Mouse (Mus musculus) induced T-regulatory cell, adult 2 months (primary cell): ENCODE data around the gene Rgs12.
A peak's percentile ranks its signal among the peaks of the same experiment; 100 is the strongest.

Source experiments
- DNase-seq: peaks from one replicate; pipeline ENCODE4 v3.0.0-alpha.2; 2012; ENCODE audit warnings: low read depth

The Rgs12 gene

DNA sequence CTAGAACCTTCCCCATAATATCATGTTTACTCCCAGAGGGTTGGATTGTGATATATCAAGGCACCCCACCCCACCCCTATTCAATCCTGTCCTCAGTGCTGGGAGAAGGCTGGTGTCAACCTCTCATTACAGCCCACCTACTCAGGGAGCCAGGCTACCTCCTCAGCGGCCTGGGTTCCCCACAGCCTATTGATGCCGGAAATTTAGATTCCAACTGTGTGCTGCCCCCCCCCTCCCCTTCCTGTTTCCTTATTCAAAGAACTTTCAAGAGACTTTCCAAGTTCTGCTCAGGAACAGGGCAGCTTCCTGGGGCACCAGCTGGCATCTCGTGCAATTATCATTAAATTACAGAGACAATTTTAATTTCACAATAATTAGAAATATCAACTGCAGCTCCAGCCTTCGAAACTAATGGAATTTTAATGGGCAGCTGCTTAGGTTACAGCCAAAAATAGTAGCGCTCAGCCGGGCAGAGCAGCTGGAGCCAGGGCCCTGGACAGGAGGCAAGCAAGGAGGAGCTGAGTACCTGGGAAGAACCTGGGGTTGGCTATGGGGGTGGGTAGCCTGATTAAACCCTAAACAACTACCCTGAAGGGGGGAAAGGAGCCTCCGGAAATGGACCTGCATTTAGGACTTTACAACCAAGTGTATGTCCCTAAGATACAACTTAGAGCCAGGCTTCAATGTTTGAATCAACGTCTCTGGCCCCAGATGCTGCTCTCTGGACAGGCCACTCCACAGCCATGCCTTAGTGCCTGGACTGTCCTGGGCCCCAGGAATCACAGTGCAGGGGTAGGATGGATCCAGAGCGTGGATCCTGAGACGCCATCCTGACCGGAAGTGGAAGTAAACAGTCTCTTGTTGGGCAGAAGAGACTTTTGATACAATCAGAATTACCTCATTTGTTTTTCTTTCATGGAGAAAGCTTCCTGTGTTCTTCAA lies 17.5 kb upstream of the Rgs12 start:
- no peak for DNase-seq

DNA sequence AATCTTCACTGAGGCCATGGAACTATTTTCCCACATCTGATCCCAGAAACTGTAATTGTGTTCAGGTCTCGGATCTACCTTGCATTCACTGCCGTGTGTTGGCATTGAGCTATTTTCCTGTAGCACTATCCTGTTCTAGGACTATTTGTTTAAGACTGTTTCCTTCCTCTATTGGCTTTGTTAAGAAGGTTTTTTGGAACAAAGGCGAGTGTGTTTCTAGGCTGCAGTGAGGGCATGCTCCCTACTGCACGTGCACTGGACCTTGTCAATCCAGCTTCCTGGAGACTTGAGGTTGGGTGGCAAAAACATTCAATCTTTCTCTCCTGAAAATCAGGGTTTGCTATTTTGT lies 16.8 kb upstream of the Rgs12 start:
- DNase-seq = no peak

DNA sequence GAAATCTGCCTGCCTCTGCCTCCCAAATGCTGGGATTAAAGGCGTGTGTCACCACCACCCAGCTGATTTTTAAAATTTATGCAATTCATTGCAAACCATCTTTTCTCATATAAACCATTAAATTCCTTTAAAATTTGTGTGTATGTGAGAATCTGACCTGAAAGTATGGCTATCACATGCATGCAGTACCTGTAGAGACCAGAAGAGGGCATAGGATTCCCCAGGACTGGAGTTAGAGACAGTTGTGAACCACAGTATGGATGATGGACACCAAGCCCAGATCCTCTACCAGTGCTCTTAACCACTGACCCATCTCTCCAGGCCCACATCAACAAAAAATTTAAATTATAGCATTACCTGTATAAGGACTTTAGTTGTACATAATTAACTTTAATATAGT lies 15.8 kb upstream of the Rgs12 start:
- peak; percentile 53 for DNase-seq

DNA sequence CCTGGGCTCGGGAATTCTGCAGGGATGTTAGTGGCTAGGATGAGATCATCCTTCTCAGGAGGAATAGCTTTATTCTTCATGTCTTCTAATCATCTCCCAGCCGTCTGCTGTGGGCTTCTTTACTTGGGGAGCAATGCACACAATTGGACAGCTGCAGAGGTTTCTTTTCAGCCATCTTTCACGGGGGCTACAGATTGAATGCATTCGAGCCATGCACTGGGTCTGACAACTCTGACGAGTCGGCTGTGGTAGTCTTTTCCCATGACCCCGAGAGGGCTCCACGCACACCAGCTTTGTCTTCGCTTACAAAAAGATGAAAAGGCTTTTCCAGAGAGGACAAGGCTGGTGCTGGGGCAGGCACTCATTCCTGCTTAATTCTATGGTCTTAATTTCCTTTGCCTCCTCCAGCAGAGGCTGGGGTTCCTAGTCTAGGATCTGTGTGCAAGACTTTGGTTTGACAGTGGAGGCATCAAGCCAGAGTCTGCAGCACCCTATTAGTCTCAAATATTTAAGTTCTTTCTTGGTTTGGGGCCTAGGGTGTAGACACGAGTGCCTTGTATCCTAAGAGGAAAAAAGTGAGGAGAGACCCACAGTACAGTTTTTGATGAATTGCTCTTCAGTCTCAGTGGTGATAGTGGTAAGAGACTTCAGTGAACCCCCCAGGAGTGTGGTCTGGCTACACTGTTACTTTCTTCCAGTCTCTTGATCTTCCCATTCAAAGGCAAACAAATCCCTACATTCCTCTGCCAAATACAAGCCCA lies 7.4 kb upstream of the Rgs12 start:
- no peak for DNase-seq

DNA sequence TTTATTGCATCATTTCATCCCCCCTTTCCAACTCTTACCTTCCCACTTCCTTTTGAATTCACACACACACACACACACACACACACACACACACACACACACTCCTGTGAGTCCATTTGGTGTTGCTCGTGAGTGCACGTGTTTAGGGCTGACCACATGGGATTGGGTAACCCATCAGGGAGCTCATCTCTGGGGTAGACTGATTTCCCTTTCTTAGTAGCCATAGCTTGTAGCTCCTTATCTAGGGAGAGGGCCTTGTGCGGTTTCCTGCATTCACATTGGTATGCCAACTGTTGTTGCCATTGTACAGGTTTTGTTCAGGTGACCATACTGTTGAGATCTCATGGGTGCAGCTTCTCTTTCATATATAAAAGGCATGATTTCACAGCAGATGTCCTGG lies 5.8 kb upstream of the Rgs12 start:
- no peak for DNase-seq

DNA sequence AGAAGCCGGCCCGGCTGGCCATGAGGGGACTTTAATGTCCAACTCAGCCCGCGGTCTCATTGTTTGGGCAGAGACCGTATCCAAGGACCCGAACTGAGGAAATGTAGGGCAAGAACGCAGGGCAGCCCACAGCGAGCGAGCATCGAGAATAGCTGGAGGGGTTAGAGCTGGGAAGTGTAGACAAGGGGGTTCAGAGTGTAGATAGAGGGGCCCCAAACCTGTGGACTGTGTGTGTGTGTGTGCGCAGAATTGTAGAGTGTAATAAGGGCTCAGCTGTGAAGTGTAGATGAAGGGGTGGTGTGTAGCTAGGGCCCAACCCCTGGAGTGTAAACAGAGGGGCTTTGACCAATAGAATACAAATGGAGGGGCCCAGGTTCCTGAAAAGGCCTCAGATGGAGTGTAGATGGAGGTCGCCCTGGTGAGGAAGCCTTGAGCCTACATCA lies 545 bp downstream of the Rgs12 start:
- DNase-seq = no peak

DNA sequence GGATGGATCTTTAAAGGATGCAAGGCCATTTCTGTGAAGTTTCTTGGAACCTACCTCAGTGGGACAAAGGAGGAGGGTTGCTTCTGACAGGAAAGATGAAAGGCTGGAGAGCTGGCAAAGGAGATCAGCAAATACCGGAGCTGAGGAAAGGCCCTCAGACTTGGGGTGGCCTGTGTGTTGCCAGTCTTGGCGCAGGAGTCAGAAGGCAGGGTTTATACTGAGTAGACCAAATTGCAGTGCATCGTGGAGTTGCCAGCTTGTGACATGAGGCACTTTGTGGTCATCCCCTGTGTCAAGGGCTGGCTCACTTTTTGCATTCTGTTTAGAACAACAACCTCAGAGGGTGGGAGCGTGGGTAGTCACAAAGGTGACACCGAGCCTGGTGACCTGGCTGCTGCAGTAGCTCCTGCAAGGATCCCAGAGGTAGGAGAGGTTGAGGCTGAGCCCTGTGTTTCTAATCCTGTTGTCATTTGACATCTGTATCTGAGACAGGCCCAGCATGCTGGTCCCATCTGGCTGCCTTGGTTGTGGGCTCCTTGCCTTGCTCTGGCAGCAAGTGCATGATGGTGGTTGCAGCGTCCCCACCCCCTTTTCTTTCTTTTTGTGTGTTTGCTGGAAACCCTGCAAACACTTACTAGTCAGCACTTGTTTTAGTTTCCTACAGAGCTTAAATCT lies 1.4 kb downstream of the Rgs12 start:
- peak; percentile 13 for DNase-seq

DNA sequence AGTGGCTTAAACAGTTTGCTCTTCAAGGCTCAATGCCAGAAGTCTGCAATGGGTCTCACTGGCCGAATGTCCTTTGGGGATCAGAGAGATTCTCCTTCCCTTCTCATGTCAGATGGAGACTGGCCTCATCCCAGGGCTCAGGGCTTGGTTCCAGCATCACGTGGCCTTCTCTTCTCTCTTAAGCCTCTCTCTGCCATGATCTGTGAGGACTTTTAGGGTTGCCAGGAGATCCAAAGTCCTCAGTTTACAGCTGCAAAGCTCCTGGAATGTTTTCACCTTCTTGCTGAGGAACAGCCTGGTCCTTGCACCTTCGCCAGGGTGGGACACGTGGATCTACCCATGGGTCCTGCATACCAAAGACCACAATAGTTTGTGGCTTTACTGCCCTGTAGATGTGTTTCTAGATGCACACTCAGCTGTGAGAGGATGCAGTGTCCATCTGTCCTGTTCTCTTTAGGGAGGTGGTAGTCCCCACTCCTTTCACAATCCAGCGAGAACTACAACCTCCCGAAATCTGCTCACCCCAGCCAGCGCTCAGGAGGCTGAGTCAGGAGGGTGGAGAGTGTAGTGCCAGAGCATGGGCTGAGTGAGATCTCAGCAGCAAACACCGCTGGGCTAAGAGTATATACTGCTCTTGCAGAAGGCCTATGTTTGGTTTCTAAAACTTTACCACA lies 2.1 kb downstream of the Rgs12 start:
- no peak for DNase-seq

DNA sequence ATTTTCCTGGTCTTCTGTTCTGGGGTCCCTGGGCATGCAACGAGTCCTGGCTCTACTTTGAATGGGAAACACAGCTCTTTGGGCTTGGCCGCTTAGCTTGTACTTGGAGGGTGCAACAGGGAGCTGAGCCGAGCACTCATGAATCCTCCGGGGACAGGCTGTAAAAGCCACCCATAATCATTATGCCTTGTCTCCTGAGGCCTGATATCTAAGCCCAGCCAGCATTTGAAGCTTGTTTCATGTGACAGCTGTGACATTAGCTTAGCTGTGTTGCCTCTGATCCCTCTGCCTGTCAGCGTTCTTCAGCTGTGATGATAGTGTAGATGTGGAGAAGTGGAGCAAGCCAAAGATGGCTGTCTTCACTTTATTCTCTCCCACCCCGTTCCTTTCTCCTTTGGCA lies 5.3 kb downstream of the Rgs12 start:
- no peak for DNase-seq

DNA sequence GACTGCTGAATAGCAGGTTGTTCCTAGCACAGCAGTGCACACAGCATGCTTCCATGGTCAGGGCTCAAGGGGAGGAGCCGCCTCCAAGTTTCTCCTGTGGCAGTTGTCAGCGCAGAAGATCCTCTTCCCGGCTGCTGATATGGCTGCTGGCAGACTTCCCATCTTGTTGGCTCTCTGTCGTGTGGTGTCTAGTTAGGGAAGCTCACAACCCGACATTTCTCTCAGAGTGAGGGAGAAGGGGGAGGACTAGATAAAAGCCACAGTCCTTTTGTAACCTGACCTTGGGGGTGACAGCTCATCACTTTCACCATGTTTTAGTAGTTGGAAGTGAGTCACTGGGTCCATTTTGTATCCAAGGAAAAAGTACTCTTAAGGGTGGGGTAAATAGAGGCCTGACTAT lies 6.4 kb downstream of the Rgs12 start:
- DNase-seq = no peak

DNA sequence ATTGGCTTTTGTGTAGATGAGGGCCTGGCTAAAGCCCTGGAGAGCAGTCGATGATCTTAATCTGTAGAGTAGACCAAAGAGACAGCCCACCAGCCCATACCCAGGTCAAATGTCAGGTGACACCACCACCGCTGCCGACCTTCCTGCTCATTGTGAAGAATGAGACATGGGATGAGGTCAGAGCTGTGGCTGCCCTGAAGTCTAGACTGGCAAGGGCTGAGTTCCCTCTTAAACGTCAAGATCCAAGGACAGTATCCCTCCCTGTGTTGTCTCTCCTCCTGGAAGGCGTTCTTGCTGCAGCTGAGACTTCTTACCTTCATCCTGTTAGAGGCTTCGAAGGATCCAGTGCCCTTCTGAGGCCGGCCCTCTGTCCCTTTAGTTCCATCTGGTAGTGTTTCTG lies 6.9 kb downstream of the Rgs12 start:
- no peak for DNase-seq

DNA sequence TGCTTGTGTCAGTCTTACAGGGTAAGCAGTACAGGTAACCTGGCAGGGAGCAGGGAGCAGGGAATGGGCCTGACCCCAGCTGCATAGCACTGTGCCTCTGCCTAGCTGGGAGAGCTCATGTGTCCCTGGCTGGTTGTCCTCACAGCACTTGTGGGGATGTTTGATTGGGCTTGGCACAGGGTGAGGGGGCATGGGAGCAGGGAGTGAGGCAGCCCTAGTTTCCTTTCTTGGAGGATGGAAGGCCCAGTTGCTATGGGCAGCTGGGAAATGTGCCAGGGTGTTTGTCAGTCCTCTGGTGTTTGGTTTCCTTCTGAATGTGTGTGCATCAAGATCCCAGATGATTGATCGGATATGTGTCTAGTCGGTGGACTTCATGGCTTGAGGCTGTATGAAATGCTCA lies 7.8 kb downstream of the Rgs12 start:
- no peak for DNase-seq

DNA sequence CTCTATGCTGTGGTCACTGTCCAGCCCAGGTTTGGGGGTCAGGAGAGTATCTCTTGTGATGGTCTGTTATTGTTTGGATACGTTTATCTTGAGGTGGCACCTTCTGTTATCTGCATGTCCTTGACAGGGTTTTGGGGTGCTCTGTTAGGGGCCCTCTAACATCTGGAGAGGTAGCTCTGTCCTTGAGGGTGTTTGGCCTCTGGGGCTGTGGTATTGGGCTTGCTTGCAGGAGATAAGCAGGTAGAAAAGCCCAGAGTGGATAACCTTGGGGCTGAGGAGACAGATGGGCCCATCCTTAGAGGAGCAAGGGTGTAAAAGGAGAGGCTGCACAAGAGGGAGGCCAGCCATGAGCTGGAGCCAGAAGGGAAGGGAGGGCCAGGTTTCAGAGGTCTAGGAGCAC lies 10.8 kb downstream of the Rgs12 start:
- DNase-seq = no peak

DNA sequence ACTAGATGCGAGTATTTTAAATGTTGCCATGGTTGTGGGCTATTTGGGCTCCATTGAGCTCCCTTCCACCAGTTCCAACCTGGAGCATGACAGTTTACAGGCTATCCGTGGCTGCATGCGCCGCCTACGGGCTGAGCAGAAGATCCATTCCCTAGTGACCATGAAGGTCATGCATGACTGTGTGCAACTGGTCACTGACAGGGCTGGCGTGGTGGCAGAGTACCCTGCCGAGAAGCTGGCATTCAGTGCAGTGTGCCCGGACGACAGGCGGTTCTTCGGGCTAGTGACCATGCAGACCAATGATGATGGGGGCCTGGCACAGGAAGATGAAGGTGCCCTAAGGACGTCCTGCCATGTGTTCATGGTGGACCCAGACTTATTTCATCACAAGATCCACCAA lies 16.3 kb downstream of the Rgs12 start:
- no peak for DNase-seq

DNA sequence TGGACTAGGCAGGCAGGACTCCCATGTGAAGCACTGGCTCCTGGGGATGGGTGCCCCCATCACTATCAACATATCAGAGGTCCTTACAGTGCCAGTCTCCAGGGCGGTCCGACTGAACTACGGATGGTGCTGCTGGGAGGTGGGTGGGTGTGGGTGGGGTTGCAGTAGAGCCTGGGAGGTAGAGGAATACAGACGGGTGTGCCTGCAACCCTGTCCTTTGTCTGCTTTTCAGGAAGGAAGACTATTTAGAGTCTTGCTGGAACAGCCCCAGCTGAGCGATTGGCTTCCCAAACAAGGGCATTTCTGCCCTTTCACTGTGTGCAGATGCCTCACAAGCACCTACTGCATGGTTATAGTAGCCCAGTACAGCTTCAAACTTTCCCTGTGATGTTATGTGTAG lies 19.1 kb downstream of the Rgs12 start:
- no peak for DNase-seq

DNA sequence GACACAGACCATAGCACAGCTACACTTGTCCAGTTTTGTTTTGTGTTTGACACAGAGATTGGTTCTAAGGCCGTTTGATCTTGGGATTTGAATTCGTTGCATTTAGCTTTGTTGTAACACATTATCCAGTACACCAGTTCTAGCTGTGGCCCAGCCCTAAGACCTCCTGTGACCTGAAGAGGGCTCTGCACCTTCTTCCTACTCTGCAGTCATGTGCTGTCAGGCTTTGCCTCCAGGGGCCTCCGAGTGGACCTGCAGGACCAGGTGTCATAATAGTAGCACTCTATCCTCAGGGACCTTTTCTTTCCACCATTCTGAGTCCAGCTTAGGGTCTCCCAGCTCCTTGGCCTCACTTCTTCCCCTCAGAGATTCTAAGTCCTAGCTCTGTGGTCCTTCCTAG lies 23.2 kb downstream of the Rgs12 start:
- DNase-seq = peak; percentile 40

DNA sequence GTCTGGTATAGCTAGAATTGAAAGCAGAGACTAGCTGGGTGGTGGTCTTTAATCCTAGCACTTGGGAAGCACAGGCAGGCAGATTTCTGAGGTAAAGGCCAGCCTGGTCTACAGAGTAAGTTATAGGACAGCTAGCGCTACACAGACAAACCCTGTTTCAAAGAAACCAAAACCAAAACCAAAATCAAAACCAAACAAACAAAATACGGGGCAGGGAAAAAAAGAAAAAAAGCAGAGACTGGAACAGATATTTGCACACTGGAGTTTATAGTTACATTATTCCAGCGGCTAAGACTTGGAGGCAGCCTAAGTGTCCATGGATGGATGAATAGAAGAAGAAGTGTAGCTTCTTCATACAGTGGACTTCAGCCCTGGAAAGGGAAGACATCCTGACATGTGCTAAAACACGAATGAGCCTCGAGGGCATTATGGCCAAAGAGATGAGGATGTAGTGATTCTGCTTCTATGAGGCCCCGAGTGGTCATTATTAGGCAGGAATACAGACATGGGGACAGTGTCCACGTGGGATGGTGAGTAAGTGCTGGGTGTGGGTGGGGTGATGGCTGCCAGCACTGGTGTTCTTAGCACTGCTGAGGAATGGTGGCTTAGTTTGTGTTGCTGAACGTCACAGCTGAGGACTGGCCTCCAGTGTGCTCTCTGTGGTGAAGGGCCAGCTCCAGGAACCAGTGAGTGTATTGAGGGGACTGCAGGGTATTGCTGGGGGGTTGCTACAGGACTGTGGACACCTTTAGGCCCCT lies 24.5 kb downstream of the Rgs12 start:
- DNase-seq = peak; percentile 67

DNA sequence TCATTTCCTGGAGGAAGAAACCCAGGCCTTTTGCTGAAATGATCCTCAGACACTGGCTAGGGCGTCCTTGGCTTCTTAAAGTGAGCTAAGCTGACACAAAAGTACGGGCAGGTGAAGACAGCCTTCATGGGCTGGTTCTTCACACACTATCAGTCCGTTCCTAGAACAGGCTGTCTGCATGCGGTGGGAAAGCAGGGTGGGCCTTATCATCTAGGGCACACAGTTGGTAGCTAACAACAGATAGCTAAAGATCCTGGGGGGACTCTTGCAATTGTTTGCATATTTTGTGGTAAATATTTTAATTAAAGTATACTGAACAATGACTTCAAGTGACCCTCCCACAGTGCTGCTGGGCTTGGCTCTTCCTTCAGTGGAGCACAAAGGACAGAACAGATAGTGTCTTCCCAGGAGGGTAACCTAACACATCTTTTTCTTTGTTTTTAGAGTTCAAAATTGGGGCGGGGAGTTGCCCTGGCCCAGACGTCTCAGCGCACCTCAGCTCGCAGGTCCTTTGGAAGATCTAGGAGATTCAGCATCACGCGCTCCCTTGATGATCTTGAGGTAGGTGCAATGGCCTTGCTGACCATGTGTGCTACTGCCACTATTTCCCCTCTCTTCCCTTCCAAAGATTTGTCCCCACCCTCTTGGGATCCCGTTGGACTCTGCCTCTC lies 25.7 kb downstream of the Rgs12 start:
- no peak for DNase-seq

DNA sequence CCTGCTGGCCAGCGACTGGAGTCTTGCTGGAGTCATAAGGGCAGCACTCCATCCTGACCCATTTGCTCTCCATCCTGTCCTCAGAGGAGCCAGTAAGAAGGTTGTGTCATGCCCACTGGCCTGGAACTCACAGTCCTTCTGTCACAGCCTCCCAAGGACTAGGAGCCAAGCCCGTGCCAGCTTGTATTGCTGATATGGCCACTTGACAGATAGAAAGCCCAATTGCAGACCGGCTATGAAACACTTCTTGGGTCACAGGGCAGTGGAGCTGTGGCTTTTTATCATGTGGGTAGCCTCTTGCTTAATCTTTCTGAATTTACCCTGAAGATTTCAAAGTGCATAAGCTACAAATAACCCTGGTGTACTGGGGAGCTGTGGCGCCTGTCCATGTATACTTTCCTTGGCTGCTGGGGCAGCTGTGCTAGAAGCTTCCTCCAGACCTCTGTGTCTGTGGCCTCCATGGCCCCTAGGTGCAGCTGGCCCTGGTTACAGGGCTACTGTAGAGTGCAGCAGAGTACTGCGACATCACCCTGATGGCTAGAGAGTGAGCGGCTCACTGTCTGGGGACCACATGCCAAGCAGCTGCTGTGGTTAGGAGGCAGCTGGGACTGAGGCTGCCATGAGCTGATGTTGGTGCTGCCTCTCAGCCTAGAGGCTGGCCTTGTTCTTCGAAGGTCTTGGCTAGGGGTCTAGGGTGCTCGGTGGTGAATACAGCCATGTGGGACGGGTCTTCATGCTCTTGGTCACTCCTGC lies 27.5 kb downstream of the Rgs12 start:
- DNase-seq = no peak

DNA sequence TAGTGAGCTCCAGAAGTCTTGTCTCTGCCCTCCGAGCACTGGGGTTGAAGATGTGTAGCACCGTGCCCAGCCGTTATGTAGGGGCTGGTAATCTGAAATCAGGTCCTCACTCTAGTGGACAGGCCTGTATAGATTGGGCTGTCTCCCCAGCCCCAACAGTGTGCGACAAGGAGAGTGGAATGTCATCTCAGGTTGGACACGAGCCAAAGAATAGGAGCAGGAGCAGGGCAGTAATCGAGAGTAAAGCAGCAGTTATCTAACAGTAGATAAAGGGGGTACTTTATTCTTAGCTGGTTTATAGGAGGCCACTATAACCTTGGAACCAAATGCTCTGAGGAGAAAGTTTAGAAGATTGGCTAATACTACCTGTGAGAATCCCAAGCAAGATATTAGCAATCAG lies 30.9 kb downstream of the Rgs12 start:
- no peak for DNase-seq
